Mouse (Mus musculus): ENCODE results near the gene Paics. TPM values are rescaled to one million over a fixed set of nuclear protein-coding genes. Genes with fewer than 3 reads are reported as not detected.
"Not testable (repeated sequence)": the region's sequence is repeated elsewhere in the genome, so short reads cannot be mapped to it uniquely, and the experiment has no call there.

Gene Paics
- total and polyA plus RNA-seq, 2 experiments: 165 to 359 TPM

- WGBS: 89% methylated on average over 3 of the region's 3 CpGs
- Histone ChIP-seq H3K27me3 (ENCODE audit: control insufficient read depth, insufficient read depth, low read length) (no peaks in the 10 kb centered on the region), H3K79me2 (ENCODE audit: control insufficient read depth, insufficient read depth, low read length) (no peaks in the 10 kb centered on the region), H3K9ac (ENCODE audit: low read depth, low read length) (no peak overlapping the region), H3K4me1 (ENCODE audit: control insufficient read depth, insufficient read depth, low read length) (peaks cover 6% of the 10 kb centered on the region; the same call in 1 of the 2 replicates), H3K36me3 (ENCODE audit: control insufficient read depth, insufficient read depth, low read length) (peaks cover 17% of the 10 kb centered on the region; the same call in 1 of the 2 replicates), H3K27ac (replicated peaks; ENCODE audit: insufficient read depth, low read depth, low read length) (no peak overlapping the region), H3K4me3 (ENCODE audit: insufficient read depth, low read depth, low read length) (no peak overlapping the region)
- DNase-seq (ENCODE audit: extremely low read depth, low read depth, low spot score): no peak
- no peak for TF ChIP-seq POLR2A (IDR thresholded peaks at IDR 0.05; ENCODE audit: extremely low read depth, insufficient read depth, low read length)
- TF ChIP-seq CTCF (IDR thresholded peaks at IDR 0.05; ENCODE audit: low read depth, low read length): no peak
These were observed 40.3 kb upstream of the Paics start for GRCm38 (mm10) chr5:76910807-76911206.

- H3K4me1 ChIP-seq (ENCODE audit: control insufficient read depth, insufficient read depth, low read length); H3K27ac ChIP-seq (replicated peaks; ENCODE audit: insufficient read depth, low read depth, low read length); H3K4me3 ChIP-seq (ENCODE audit: insufficient read depth, low read depth, low read length); H3K9ac ChIP-seq (ENCODE audit: low read depth, low read length); H3K79me2 ChIP-seq (ENCODE audit: control insufficient read depth, insufficient read depth, low read length); H3K27me3 ChIP-seq (ENCODE audit: control insufficient read depth, insufficient read depth, low read length); DNase-seq (ENCODE audit: extremely low read depth, low read depth, low spot score): not testable (repeated sequence)
- peaks cover 18% of the 10 kb centered on the region; the same call in 1 of the 2 replicates for H3K36me3 ChIP-seq (ENCODE audit: control insufficient read depth, insufficient read depth, low read length)
- WGBS: 94% methylated on average over 5 of the region's 5 CpGs
These were observed 38.6 kb upstream of the Paics start for GRCm38 (mm10) chr5:76912522-76912921.

GRCm38 (mm10) chr5:76922833-76923232 lies 28.3 kb upstream of the Paics start:
- Histone ChIP-seq H3K4me3 (ENCODE audit: insufficient read depth, low read depth, low read length) (no peak overlapping the region), H3K9ac (ENCODE audit: low read depth, low read length) (no peak overlapping the region), H3K36me3 (ENCODE audit: control insufficient read depth, insufficient read depth, low read length) (peaks cover 43% of the 10 kb centered on the region), H3K27me3 (ENCODE audit: control insufficient read depth, insufficient read depth, low read length) (no peaks in the 10 kb centered on the region), H3K27ac (replicated peaks; ENCODE audit: insufficient read depth, low read depth, low read length) (no peak overlapping the region), H3K79me2 (ENCODE audit: control insufficient read depth, insufficient read depth, low read length) (no peaks in the 10 kb centered on the region; the same call in 1 of the 2 replicates), H3K4me1 (ENCODE audit: control insufficient read depth, insufficient read depth, low read length) (peaks cover 2% of the 10 kb centered on the region; the same call in 1 of the 2 replicates)
- TF ChIP-seq CTCF (IDR thresholded peaks at IDR 0.05; ENCODE audit: low read depth, low read length) (no peak), POLR2A (IDR thresholded peaks at IDR 0.05; ENCODE audit: extremely low read depth, insufficient read depth, low read length) (no peak)
- DNase-seq (ENCODE audit: extremely low read depth, low read depth, low spot score): no peak
- whole genome bisulfite sequencing: 92% methylated on average over 4 of the region's 4 CpGs

GRCm38 (mm10) chr5:76923428-76923827 lies 27.7 kb upstream of the Paics start:
- peaks cover 37% of the 10 kb centered on the region for H3K36me3 ChIP-seq (ENCODE audit: control insufficient read depth, insufficient read depth, low read length)
- H3K9ac ChIP-seq (ENCODE audit: low read depth, low read length): no peak overlapping the region
- H3K27ac ChIP-seq (replicated peaks; ENCODE audit: insufficient read depth, low read depth, low read length): no peak overlapping the region
- peaks cover 2% of the 10 kb centered on the region; the same call in 1 of the 2 replicates for H3K4me1 ChIP-seq (ENCODE audit: control insufficient read depth, insufficient read depth, low read length)
- peak; percentile 84 for DNase-seq (ENCODE audit: extremely low read depth, low read depth, low spot score)
- H3K27me3 ChIP-seq (ENCODE audit: control insufficient read depth, insufficient read depth, low read length): no peaks in the 10 kb centered on the region
- H3K4me3 ChIP-seq (ENCODE audit: insufficient read depth, low read depth, low read length): no peak overlapping the region
- H3K79me2 ChIP-seq (ENCODE audit: control insufficient read depth, insufficient read depth, low read length): peaks cover 4% of the 10 kb centered on the region; the same call in 1 of the 2 replicates
- TF ChIP-seq POLR2A (IDR thresholded peaks at IDR 0.05; ENCODE audit: extremely low read depth, insufficient read depth, low read length) (no peak), CTCF (IDR thresholded peaks at IDR 0.05; ENCODE audit: low read depth, low read length) (no peak)
- WGBS: 39% methylated on average over 13 of the region's 13 CpGs

- no peak for TF ChIP-seq CTCF (IDR thresholded peaks at IDR 0.05; ENCODE audit: low read depth, low read length)
- no peak for TF ChIP-seq POLR2A (IDR thresholded peaks at IDR 0.05; ENCODE audit: extremely low read depth, insufficient read depth, low read length)
- no peak overlapping the region for H3K4me3 ChIP-seq (ENCODE audit: insufficient read depth, low read depth, low read length)
- H3K36me3 ChIP-seq (ENCODE audit: control insufficient read depth, insufficient read depth, low read length): peaks cover 30% of the 10 kb centered on the region
- WGBS: 86% methylated on average over 1 of the region's 1 CpGs
- peaks cover 2% of the 10 kb centered on the region; the same call in 1 of the 2 replicates for H3K4me1 ChIP-seq (ENCODE audit: control insufficient read depth, insufficient read depth, low read length)
- DNase-seq (ENCODE audit: extremely low read depth, low read depth, low spot score): no peak
- H3K27ac ChIP-seq (replicated peaks; ENCODE audit: insufficient read depth, low read depth, low read length): no peak overlapping the region
- no peak overlapping the region for H3K9ac ChIP-seq (ENCODE audit: low read depth, low read length)
- H3K27me3 ChIP-seq (ENCODE audit: control insufficient read depth, insufficient read depth, low read length): no peaks in the 10 kb centered on the region
- peaks cover 5% of the 10 kb centered on the region; the same call in 1 of the 2 replicates for H3K79me2 ChIP-seq (ENCODE audit: control insufficient read depth, insufficient read depth, low read length)
These were observed 26.8 kb upstream of the Paics start for GRCm38 (mm10) chr5:76924296-76924695.

GRCm38 (mm10) chr5:76928124-76928832 lies 22.8 kb upstream of the Paics start:
- Histone ChIP-seq H3K4me1 (ENCODE audit: control insufficient read depth, insufficient read depth, low read length) (peaks cover 6% of the 10 kb centered on the region), H3K4me3 (ENCODE audit: insufficient read depth, low read depth, low read length) (no peak overlapping the region), H3K9ac (ENCODE audit: low read depth, low read length) (no peak overlapping the region), H3K27me3 (ENCODE audit: control insufficient read depth, insufficient read depth, low read length) (no peaks in the 10 kb centered on the region), H3K27ac (replicated peaks; ENCODE audit: insufficient read depth, low read depth, low read length) (no peak overlapping the region), H3K79me2 (ENCODE audit: control insufficient read depth, insufficient read depth, low read length) (peaks cover 11% of the 10 kb centered on the region; the same call in 1 of the 2 replicates), H3K36me3 (ENCODE audit: control insufficient read depth, insufficient read depth, low read length) (peaks cover 12% of the 10 kb centered on the region)
- TF ChIP-seq POLR2A (IDR thresholded peaks at IDR 0.05; ENCODE audit: extremely low read depth, insufficient read depth, low read length) (no peak), CTCF (IDR thresholded peaks at IDR 0.05; ENCODE audit: low read depth, low read length) (no peak)
- 81% methylated on average over 16 of the region's 16 CpGs for WGBS
- DNase-seq (ENCODE audit: extremely low read depth, low read depth, low spot score): peak; percentile 29

Data from liver, adult 2 months (tissue).